Mouse (Mus musculus) left cerebral cortex, adult 8-10 months (tissue): ENCODE data around the gene Gm20547. TPM values are rescaled to one million over a fixed set of nuclear protein-coding genes. Genes with fewer than 3 reads are reported as not detected.

Experiments
- DNase-seq, 2 experiments: peaks; one replicate each; pipeline ENCODE4 v3.0.0; 2022; ENCODE audit warnings: low spot score in 2 of 2
- total RNA-seq, 4 experiments: library from RNA; stranded (reverse); gene quantifications; 2 replicates each; pipeline ENCODE4 v1.2.4; 2022

Gene Gm20547
- total RNA-seq, 4 experiments from 2014 or later: not detected

DNA sequence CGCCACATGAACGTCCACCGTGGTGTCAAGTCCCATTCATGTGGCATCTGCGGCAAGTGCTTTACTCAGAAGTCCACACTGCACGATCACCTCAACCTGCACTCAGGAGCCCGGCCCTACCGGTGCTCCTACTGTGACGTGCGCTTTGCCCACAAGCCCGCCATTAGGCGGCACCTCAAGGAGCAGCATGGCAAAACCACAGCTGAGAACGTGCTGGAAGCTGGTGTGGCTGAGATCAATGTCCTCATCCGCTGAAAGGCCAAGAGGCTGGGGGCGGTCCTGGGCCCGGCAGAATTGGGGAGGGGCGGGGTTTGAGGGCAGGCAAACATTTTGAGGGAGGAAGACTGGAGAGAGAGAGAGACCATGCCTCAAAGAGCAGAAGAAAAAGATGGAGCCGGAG lies 14.5 kb upstream of the Gm20547 start:
- no peak for DNase-seq

DNA sequence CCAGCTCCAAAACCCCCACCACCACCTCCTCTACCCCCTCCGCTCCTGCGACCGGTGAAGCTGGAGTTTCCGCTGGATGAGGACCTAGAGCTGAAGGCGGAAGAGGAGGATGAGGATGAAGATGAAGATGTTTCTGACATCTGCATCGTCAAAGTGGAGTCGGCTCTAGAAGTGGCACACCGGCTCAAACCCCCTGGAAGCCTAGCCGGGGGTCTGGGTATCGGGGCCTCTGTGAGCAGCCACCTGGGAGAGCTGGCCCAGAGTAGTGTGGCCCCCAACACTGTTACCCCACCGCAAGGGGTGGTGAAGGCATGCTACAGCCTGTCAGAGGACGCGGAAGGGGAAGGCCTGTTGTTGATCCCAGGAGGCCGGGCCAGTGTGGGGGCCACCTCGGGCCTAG lies 13.9 kb upstream of the Gm20547 start:
- DNase-seq: no peak

DNA sequence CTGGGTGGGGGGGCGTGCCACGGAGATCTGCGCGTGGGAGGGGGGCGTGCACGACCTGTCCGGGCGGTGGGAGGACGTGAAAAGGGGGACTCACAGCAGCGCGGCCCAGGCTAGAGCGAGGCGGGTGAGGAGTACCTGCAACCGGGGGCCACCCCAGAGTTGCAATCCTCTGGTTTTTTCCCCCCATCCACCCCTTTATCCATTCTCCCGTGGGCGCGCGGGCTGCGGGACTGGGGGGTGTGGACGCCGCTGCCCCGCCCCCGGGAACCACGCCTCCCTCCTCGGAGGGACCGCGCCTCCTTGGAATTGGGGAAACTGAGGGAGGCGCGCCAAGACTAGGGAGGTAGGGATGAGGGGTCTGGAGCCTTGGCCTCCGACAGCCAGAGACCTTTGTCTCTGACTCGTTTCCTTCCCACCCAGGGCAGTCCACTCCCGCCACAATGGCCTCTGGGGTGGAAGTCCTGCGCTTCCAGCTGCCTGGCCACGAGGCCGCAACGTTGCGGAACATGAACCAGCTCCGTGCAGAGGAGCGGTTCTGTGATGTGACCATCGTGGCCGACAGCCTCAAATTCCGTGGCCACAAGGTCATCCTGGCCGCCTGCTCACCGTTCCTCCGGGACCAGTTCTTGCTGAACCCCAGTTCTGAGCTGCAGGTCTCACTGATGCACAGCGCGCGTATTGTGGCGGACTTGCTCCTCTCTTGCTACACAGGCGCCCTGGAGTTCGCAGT lies 13.1 kb upstream of the Gm20547 start:
- DNase-seq: peak in 1 of 2 experiments; percentile 54

DNA sequence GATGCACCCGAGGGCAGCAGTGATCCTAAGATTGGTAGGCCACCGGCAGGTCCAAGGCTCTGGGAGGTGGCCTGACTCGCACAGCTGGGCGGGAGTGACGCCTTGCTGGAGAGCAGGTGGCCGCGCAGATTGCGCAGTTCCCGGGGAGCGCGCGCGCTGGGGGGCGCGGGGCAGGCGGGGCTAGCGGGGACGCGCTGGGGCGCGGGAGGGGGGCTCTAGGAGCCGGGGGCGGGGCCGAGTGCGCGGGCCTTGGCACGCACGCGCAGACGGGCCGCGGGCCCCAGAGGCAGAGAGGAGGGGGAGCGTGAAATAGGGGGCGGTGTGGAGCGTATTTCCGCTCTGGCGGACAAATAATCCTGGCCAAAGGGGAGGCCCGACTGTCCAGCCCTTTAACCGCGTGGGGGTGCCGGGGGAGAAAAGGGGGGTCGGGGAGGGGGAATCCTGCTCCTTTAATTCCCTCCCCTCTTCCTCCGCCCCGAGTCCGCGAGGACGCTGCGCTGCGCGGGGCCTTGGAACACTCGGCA lies 12.3 kb upstream of the Gm20547 start:
- DNase-seq: peak; percentile 80 to 88

DNA sequence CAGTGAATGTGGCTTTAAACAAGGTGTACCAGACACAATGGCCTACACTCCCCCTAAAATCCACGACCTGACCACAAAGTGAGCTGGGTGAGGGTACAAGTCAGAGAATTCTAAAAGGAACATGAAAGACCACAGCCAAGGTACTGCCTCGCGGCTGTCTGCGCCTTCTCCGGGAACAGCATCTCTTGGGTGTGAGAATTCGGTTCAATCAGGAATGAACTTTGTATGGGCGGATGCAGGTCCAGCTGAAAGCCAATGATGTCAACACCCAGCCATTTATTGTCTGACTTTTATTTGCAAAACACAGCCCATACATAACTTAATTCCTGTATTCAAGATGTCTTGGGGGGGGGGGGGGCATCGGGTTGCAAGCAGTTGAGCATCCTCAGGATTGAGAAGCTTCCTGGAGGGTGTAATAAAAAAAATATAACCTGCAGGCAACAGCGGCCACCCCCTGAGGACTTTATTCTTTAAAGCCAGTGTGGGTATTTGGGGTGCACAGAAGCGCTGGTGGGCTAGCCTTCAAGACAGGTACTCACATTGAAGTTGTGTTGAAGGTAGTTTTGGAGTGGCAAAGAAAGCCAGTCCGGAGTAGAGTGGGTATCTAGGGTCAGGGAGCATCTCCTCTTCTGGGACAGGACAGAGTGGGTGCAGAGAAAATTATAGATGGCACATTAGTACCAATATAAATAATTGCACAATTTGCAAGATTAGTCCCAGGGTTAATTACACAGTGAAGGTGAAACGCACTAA lies 11.4 kb upstream of the Gm20547 start:
- DNase-seq: no peak

DNA sequence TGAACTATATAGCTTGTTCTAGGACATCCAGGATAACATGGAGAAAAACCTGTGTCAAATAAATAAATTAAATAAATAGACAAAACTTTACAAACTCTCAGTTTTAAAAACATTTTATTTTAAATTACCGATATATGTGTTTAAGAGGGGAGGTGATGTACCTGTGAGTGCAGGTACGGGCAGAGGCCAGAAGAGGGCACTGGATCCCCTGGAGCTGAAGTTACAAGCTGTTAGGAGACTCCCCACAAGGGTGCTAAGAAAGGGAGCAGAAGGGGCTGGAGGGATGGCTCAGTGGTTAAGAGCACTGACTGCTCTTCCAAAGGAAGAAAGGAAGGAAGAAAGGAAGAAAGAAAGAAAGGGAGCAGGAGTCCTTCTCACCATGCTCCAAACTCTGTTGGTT lies 9.5 kb upstream of the Gm20547 start:
- no peak for DNase-seq

DNA sequence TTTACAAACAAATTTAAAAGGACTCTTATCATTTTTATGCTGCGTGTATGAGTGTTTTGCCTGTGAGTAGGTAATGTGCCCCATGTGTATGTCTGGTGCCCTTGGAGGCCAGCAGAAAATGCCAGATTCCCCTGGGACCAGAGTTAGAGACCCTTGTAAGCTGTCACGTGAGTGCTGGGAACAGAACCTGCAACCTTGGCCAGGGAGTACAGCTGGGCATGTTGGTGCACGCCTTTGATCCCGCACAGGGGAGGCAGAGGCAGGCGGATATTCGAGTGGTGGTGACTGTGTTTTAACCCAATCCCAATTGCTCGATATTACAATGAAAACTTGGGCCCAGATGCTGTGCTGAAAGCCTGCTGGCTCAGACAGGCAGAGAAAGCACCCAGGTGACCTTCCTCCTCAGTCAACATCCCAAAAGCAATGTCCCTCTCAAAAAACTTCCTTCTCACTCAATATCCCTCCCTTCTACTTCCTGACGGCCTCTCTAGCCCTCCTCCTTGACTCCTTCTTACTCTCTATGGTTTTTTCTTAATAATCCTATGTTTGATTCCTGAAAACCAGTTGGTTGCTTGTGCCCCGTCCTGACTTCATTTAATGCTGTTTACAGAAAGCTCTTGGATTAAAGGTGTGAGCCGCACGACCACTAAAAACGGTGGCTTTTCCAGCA lies 8.4 kb upstream of the Gm20547 start:
- DNase-seq: no peak

DNA sequence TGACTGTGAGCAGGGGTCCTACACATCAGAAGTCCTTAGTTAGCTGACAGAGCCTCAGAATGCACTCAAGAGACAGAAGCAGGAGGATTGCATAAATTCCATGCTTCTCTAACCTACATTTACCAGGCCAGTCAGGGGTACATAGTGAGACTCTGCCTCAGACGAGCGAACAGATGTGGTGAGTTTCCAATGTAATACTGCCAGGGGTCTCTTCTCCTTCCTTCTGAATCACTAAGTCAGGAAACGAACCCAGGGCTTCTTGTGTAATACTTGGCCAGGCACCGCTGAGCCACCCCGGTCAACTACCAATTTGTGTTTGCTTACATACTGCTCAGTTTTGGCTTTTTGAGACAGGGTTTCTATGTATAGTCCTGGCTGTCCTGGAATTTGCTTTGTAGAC lies 6.1 kb upstream of the Gm20547 start:
- DNase-seq: no peak

DNA sequence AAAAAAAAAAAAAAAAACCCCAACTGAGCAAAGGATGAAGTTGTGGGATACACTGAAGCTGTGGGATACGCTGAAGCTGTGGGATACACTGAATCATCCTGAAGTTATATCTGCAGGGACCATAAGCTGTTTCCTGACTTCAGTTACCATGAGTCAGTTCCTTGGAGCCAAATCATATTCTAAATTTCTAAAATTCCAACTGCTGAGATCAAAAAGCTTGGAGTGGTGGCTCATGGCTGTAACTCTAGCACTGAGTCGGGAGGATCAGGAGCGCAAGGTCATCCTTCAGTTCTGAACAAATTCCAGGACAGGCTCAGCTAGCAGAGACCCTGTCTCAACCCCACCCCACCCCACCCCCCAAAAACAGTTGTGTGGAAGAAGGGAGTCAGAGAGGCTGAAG lies 3.8 kb upstream of the Gm20547 start:
- no peak for DNase-seq

DNA sequence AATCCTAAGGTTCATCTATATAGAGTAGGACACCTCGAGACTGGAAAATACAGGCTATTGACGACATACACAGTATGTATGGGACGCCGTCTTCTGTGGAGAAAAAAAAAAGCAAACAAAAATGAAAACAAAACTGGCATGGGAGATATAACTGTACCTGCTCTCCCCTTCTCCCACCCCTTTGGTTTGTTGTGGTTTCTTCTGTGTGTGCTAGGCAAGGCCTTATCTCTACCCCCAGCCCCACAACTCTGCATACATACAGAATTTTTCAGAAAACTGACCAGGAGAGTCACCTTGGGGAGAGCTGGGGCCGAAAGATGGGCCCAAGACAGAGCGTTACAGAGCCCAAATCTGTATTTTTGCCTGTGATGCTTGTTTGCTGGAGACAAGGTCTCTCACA lies 2.9 kb upstream of the Gm20547 start:
- DNase-seq: no peak

DNA sequence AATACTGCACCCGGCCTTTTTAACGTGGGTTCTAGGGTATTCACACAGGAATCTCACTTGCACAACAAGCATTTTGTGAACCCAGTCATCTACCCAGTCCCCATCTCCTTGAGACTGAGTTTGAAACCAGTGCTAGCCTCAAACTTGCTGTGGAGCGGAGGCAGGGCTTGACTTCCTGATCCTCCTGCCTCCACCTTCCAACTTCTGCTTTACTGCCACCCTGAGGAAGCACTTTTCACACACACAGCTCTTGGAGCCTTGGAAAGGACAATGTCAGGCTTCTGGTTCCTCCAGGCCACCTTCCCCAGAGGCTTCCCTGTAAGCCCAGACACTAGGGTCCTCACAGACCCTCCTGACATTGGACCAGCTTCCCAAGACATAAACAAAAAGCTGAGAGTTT lies 1.5 kb upstream of the Gm20547 start:
- DNase-seq: no peak

DNA sequence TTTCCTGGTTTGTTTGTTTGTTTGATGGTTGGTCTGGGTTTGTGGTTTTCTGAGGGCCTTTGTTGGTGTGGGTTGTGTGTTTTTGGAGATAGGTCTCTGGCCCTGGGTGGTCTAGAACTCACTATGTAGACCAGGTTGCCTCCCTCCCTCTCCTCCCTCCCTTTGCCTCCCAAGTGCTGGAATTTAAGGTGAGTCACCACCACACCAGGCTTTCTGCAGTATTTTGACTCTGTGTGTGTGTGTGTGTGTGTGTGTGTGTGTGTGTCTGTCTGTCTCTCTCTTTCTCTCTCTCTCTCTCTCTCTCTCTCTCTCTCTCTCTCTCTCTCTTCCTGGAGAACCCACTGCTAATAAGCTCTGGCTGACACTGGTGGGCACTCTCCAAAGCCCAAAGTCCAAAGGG lies 676 bp downstream of the Gm20547 start:
- DNase-seq: no peak

DNA sequence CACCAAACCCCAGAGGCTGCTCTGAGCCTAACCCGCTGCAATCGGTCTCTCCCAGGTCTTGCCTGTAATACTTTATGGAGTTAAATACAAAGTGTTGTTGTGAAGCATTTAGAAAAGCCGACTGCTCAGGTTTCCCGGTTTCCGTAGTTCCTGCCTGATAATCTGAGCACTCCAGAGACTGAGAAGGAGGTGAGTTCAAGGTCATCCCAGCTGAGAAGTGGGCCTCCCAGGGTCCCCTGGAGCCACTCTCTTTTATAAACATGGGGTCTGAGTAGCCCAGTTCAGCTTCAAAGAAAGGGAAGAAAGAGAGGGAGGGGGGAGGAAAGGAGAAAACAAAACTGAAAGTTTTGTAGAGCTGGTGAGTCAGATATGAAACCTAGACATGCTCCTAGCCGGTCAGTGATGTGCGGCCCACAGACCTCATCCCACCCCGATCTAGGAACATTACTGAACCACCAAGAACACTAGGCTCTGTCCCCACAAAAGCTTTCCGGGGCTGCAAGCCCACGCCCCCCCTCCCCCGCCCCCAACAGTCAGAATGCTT lies 2.4 kb downstream of the Gm20547 start, which contains the start of gene Zbtb12:
Gene Zbtb12, plus strand, starts transcription at position 148 of the 544 bp plus-strand sequence.
- DNase-seq: no peak

DNA sequence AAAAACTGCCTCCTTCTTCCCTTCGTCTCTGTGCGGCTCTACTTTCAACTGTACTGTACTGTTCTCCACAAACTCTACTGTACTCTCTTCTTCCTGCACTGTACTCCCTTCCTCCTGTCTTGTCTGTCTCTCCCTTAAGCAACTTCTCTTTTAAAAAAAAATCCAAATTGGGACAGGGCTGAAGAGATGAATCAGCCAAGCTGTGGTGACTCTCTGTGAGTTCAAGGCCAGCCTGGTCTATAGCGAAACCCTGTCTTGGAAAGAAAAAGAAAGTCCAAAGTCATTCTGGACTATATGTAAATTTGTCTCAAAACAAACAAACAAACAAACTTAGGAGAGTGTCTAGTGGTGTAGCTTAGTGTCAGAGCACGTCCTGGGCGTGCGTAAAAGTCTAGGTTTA lies 7.5 kb downstream of the Gm20547 start:
- DNase-seq: no peak

DNA sequence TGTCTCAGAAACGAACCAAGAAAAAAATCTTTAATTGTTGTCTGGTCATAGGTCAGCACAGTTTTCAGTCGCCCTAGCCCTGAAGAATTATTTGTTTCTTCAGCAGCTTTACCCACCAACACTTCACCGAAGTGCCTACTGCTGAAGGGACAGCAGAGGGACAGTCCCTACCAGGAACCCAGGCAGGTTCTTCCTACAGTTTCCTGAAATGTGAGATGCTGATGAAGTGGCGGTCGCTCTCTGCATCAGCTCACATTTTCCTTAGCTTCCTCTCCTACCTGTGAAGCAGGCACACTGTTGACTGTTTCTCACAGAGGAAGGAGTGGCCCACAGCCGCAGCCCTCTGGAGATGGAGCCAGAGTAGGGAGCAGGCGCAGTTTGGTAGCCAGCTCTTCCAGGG lies 15.9 kb downstream of the Gm20547 start:
- no peak for DNase-seq

DNA sequence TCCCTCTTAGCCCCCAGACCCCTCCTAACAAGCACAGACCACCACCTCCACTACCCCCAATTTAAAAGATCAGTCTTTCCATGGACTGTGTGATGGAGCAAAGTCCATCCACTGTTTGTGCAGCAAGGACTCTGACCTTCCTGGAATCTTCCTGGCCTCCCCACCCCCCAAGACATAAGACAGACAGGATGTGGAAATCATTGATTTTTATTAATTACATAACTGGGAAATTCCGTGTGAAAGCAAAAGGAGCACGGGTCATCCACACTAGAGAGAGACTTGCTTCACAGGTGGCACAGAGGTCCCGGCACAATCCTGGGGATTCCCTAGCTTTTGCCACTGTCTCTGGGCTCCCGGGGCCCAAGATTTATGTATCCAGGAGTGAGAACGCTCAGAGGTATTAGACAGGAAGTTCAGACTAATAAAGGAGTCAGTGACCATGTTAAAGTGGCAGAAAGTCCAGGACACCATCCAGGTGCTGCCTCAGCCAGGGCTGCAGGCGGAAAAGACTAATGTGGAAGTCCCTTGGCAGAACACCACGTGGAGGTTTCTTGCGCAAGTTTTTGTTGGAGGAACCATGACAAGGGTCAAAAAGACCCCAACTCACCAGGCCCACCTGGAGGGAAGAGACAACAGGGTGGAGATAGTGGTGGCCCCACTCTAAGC lies 19.3 kb downstream of the Gm20547 start, which contains the start of gene Cfb:
Gene Cfb, minus strand, starts transcription at position 103 of the 666 bp plus-strand sequence.
- DNase-seq: no peak

DNA sequence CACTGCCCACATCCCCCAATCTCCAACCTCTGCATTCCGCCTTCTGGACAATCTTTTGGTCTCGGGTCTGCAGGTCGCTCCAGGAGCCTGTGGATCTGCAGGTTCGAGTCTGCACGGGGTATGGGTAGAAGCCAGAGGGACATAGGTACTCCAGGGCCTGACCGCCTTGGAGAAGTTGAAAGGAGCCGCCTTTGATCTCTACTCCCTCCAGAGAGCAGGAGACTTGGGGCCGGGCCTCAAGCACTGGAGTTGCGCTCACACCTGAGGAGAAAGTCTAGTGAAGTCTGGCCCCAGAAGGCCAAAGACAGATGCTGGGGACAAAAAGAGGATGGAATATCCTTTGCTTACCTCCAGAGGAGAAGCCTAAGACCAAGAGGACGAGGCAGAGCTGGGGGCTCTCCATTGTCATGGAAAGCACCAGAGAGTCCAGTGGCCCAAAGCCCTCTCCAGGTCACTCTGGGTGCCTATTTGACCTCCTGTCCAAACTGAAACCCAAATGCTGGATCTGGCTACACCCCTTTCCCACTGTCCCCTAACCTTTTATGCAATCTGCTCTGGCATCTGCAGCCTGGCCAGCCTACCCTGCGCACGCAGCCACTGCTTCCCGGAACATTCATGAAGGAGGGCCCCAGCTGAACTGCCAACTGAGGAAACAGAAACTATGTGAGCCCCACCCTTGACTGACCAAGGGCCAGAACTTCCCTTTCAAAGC lies 20.0 kb downstream of the Gm20547 start:
- DNase-seq: no peak

DNA sequence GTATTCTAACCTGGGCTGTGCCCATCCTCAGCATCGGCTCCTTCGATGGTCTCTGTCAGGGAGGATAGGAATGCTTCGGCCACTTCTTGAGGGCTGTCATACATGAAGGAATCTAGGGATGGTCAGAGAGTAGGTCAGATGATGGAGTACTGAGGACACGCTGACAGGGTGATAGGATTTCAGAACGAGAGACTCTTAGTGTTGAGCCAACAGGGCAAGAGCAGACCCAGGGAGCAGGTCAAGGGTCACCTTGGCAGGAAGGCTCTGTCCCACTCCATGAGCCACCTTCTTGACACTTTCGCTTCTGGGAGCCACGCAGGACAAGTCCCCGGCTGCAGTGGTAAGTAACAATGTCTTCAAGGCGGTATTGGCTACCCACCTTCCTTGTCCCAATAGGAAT lies 21.3 kb downstream of the Gm20547 start:
- no peak for DNase-seq

DNA sequence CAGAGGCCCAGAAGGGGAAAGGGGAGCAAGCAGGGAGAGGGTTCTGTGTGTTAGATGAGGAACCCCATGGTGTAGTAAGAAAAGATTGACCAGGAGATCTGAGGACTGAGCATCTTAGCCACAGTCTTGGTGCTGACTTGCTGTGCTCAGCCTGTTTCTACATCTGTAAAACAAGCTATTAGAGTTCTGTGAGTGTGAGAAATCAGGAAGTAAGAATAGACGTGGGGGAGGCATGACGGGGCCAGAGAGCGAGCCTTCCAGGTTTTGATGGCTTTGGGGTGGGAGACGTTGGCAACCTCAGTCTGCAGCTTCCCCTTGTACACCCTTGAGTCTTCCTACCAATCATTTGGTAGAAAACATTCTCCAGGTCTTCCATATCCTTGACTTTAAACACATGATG lies 23.2 kb downstream of the Gm20547 start:
- DNase-seq: no peak

DNA sequence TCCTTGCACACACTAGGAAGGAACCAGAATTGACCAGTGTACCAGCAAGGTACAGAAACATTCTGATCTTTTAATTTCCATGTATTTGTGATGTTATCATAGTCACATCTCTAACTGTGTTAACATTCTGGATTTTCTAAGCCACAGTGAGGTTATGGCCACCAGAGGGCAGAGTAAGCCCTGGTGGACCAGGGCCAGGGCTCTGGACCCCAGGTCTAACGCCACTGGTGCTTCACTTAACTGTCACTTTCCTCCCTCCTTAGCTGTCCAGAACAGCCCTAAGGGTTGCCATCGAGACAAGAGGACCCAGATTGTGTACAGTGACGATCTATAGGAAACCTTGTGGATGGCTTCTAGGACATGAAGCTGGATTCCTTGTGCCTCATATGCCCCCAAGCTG lies 26.0 kb downstream of the Gm20547 start:
- no peak for DNase-seq

DNA sequence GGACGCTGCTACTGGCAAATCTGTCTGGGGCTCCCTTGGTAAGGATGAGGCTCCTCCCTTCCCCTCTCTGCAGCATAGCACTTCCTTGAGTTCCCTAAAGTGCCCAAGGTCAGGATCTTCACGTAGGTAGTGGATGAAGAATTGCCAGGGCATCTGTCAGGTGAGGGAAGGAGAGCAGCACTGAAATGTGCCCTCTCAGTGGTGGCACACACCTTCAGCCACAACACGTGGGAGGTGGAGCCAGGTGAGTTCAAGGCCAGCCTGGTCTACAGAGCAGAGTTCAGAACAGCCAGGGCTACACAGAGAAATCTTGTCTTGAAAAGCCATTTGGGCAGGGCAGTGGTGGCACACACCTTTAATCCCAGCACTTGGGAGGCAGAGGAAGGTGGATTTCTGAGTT lies 27.1 kb downstream of the Gm20547 start:
- DNase-seq: no peak
